Mouse (Mus musculus) lung, postnatal 0 days (tissue): ENCODE results near the gene Pdk3. TPM values are rescaled to one million over a fixed set of nuclear protein-coding genes. Genes with fewer than 3 reads are reported as not detected.
A peak's percentile ranks its signal among the peaks of the same experiment; 100 is the strongest.

Source experiments
- ATAC-seq: fragments of 200-750 bp; cut with Nextera tagmentation; 2 replicates; pipeline ENCODE4 v1.8.0; 2017; ENCODE audit warnings: moderate library complexity
- DNase-seq: peaks from one replicate; pipeline ENCODE4 v3.0.0-alpha.2; 2016; ENCODE audit warnings: low spot score
- H3K27ac ChIP-seq: fragments of 300-500 bp; sonication (generic); 2 replicates; pipeline ENCODE4 v1.5.1; 2014; ENCODE audit warnings: antibody characterized with exemption, mild to moderate bottlenecking, low read length, mixed read lengths
- H3K27me3 ChIP-seq: fragments of 300-500 bp; sonication (generic); replicated peaks from 2 replicates; pipeline ENCODE4 v1.6.1; 2014; ENCODE audit warnings: low read length, mixed read lengths; ENCODE audit not compliant: insufficient read depth
- H3K36me3 ChIP-seq: fragments of 300-500 bp; sonication (generic); 2 replicates; pipeline ENCODE4 v1.6.1; 2014; ENCODE audit warnings: low read length, mixed read lengths; ENCODE audit not compliant: insufficient read depth
- H3K4me1 ChIP-seq: fragments of 300-500 bp; sonication (generic); 2 replicates; pipeline ENCODE4 v1.6.1; 2014; ENCODE audit warnings: antibody characterized with exemption, low read depth, low read length, mixed read lengths; ENCODE audit not compliant: insufficient read depth
- H3K4me2 ChIP-seq: fragments of 300-500 bp; sonication (generic); replicated peaks from 2 replicates; pipeline ENCODE4 v1.6.1; 2014; ENCODE audit warnings: low read depth, mild to moderate bottlenecking, low read length, moderate library complexity, mixed read lengths
- H3K4me3 ChIP-seq: fragments of 300-500 bp; sonication (generic); 2 replicates; pipeline ENCODE4 v1.5.1; 2014; ENCODE audit warnings: low read depth, low read length
- H3K9ac ChIP-seq: fragments of 300-500 bp; sonication (generic); replicated peaks from 2 replicates; pipeline ENCODE4 v1.6.1; 2014; ENCODE audit warnings: low read depth, mild to moderate bottlenecking
- H3K9me3 ChIP-seq: fragments of 300-500 bp; sonication (generic); 2 replicates; pipeline ENCODE4 v1.6.1; 2016; ENCODE audit warnings: low read length, mixed read lengths
- CTCF ChIP-seq: IDR thresholded peaks from 2 replicates; pipeline ENCODE4 v1.5.1; 2016; ENCODE audit warnings: antibody characterized with exemption, mild to moderate bottlenecking
- EP300 ChIP-seq: IDR thresholded peaks from 2 replicates; pipeline ENCODE4 v1.6.1; 2016; ENCODE audit warnings: antibody characterized with exemption, mild to moderate bottlenecking, control low read depth
- WGBS: fragments of 180-500 bp; shearing (Covaris S2); extraction: QIAGEN DNeasy Blood & Tissue Kit; methylation state at CpG from one replicate; pipeline ENCODE4 v1.1.7; 2014; 5-methylcytosine and 5-hydroxymethylcytosine counted together
- polyA plus RNA-seq: library from polyadenylated mRNA; unstranded; fragments of >200 nt; fragmentation: Nextera tagmentation; extraction: Ambion mirVana; gene quantifications from 2 replicates; pipeline ENCODE4 v1.2.1, GENCODE M21; 2015

Gene Pdk3
- polyA plus RNA-seq, 1 experiment from 2014 or later, result 30.1 TPM

- 0 out of 2 replicates have a peak, but pooled peaks have one; percentile 35 for ATAC-seq
- TF ChIP-seq CTCF (no peak), EP300 (no peak)
- H3K27ac ChIP-seq, result no peak overlapping the region
These were observed 75.0 kb downstream of the Pdk3 start for GRCm38 (mm10) chrX:93756867-93757455.

DNA sequence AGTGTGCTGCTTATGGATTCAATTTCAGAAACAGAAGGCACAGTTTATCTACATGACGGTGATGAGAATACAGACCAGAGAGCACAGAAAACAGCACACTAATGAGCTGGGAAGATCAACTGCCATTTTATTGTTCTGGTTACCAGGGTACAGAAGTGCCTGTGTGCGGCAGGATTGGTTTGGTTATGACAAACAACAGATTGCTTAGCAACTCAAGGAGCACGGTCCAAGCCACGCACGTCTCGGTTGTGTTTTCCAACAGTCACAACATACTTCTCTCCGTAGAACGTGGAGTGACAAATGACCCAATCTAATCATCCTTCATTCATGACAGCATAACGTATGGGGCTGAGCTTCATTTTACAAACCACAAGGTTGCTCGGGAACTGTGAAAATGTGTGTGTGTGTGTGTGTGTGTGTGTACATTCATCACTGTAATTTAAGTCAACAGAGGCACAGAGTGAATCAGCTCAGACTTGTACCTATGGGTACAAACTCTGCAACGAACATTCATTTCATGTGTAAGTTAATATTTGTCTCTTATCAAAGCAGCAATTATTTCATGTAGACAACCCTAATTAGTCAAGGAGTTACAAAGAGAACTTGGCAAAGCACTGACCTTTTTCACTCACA, 76.7 kb downstream of the Pdk3 start:
- no peaks in the 10 kb centered on the region for H3K4me1 ChIP-seq
- peak; percentile 7 for DNase-seq
- no peak overlapping the region for H3K27ac ChIP-seq
- H3K4me2 ChIP-seq, result no peak overlapping the region
- peak; percentile 46 for ATAC-seq
- no peaks in the 10 kb centered on the region for H3K9me3 ChIP-seq
- no peaks in the 10 kb centered on the region for H3K36me3 ChIP-seq
- no peak overlapping the region for H3K9ac ChIP-seq
- TF ChIP-seq CTCF (no peak), EP300 (no peak)
- no peaks in the 10 kb centered on the region for H3K27me3 ChIP-seq
- no peak overlapping the region for H3K4me3 ChIP-seq
- 46% methylated on average over 11 of the region's 11 CpGs for WGBS

More at GRCm38 (mm10) chrX:93756867-93757455, 75.0 kb downstream of the Pdk3 start:
- Histone ChIP-seq H3K27me3 (no peaks in the 10 kb centered on the region), H3K4me3 (no peak overlapping the region), H3K36me3 (no peaks in the 10 kb centered on the region), H3K9me3 (no peaks in the 10 kb centered on the region), H3K4me1 (no peaks in the 10 kb centered on the region), H3K9ac (no peak overlapping the region), H3K4me2 (no peak overlapping the region)
- 37% methylated on average over 7 of the region's 7 CpGs for WGBS
- DNase-seq, result peak; percentile 20

DNA sequence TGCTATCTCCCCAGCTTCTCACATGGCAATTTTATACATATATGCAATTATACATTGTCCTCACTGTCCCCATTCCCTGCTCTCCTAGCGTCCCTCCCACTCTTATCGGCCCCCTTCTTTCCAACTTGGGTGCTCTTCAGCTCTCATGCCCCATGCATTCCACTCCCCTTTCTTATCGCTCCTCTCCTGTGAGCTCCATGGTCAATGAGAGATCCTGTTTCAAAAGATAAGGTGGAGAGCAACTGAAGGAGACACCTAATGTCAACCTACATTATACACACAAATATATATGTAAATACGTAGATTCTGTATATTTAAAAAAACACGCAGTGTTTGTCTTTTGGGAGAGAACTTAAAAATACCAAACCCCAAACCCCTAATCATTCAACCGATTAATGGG, 81.4 kb downstream of the Pdk3 start:
- no peak for DNase-seq
- Histone ChIP-seq H3K36me3 (no peaks in the 10 kb centered on the region), H3K4me1 (no peaks in the 10 kb centered on the region), H3K9me3 (no peaks in the 10 kb centered on the region), H3K9ac (no peak overlapping the region), H3K27me3 (no peaks in the 10 kb centered on the region), H3K27ac (no peak overlapping the region), H3K4me2 (no peak overlapping the region), H3K4me3 (no peak overlapping the region)
- TF ChIP-seq EP300 (no peak), CTCF (no peak)
- WGBS, result 77% methylated on average over 6 of the region's 6 CpGs
- no peak for ATAC-seq

DNA sequence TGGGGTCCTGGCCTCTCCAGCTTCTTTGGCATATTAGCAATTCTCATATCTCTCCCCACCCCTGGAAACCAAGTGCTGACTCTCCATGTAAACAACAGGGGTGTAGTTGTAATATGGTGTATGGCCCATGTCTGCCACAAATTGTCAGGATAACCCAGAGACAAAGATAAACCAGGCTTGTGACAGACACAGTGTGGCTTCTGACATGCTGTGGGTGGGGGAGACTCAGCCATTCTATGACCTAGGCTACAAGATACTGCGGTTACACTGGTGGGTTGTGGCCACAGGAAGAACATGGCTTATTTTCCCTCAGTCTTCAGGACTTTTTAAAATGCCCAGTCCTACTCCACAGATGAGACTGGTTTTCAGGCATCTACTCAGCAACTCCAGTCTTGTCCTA, 82.8 kb downstream of the Pdk3 start:
- Histone ChIP-seq H3K4me3 (no peak overlapping the region), H3K36me3 (no peaks in the 10 kb centered on the region), H3K4me1 (no peaks in the 10 kb centered on the region), H3K9me3 (no peaks in the 10 kb centered on the region), H3K9ac (no peak overlapping the region), H3K4me2 (no peak overlapping the region), H3K27me3 (no peaks in the 10 kb centered on the region), H3K27ac (no peak overlapping the region)
- TF ChIP-seq CTCF (no peak), EP300 (no peak)
- no peak for DNase-seq
- no peak for ATAC-seq
- 94% methylated on average over 1 of the region's 1 CpGs for WGBS

DNA sequence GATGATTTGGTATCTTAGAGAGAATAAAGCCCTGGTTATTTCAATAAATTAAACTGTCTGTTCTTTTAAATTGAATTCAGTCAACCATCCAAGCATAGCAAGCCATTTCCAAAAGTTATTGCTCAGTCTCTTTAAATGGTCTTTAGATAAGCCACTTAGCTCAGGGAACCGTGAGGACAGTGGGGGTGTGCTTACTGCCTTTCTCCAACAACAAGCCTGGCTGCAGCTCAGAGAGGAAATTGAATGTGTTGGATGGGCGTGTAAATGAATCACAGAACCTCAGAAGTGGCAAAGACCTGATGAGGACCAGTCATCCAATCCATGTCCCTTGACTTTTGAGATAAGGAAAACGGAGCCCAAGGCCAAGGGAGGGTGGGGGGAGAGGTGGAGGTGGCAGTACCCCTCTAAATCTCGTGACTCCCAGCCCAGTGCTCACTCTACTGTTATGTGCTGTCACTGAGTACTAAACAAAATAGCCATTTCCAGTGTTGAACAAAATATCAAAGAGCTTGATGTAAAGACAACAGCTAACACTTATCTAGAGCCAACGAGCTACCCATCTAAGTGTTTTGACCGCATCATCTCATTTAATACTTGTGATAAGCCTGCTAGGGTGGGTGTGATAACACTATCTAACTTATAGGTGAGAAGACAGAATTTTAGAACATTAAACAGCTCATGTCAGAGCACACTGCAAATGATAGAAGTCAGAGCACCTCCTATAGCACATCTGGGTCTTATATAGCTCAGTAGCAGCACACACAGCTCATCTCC, 98.8 kb downstream of the Pdk3 start:
- Histone ChIP-seq H3K4me2 (no peak overlapping the region), H3K27me3 (no peaks in the 10 kb centered on the region), H3K27ac (no peak overlapping the region), H3K4me1 (no peaks in the 10 kb centered on the region), H3K9ac (no peak overlapping the region), H3K4me3 (no peak overlapping the region), H3K36me3 (no peaks in the 10 kb centered on the region), H3K9me3 (no peaks in the 10 kb centered on the region)
- ATAC-seq, result no peak
- 65% methylated on average over 6 of the region's 6 CpGs for WGBS
- TF ChIP-seq CTCF (no peak), EP300 (no peak)
- no peak for DNase-seq

GRCm38 (mm10) chrX:93732407-93732806, 99.6 kb downstream of the Pdk3 start:
- H3K4me2 ChIP-seq, result no peak overlapping the region
- DNase-seq (no peak), ATAC-seq (no peak)
- no peak for TF ChIP-seq EP300
- no peak for TF ChIP-seq CTCF
- H3K4me3 ChIP-seq, result no peak overlapping the region
- no peaks in the 10 kb centered on the region for H3K4me1 ChIP-seq
- no peaks in the 10 kb centered on the region for H3K36me3 ChIP-seq
- no peak overlapping the region for H3K9ac ChIP-seq
- H3K27ac ChIP-seq, result no peak overlapping the region
- no peaks in the 10 kb centered on the region for H3K9me3 ChIP-seq
- H3K27me3 ChIP-seq, result no peaks in the 10 kb centered on the region
